Mouse (Mus musculus): ENCODE measurements around the gene Chrna5. TPM values are rescaled to one million over a fixed set of nuclear protein-coding genes. Genes with fewer than 3 reads are reported as not detected.
A peak's percentile ranks its signal among the peaks of the same experiment; 100 is the strongest.
"Not testable (repeated sequence)": the region's sequence is repeated elsewhere in the genome, so short reads cannot be mapped to it uniquely, and the experiment has no call there.

The Chrna5 gene
- 2.9 and 3.2 TPM in 2 replicates for polyA plus RNA-seq (2012; rRNA removed)

GRCm38 (mm10) chr9:54980674-54981073 is at the start of gene Chrna5:
TSS of gene Chrna5 (plus strand) at chr9:54980880.
- H3K27ac ChIP-seq (ENCODE audit: insufficient read depth, low read length), result no peak within 1 kb of the TSS
- no peak for TF ChIP-seq CTCF (IDR thresholded peaks at IDR 0.05; ENCODE audit: extremely low read depth, insufficient read depth, low read length)
- TF ChIP-seq POLR2A (IDR thresholded peaks at IDR 0.05; ENCODE audit: extremely low read depth, insufficient read depth, low read length), result no peak
- H3K4me1 ChIP-seq (ENCODE audit: control insufficient read depth, insufficient read depth, low read length), result peaks cover 3% of the 10 kb centered on the region; the same call in 1 of the 2 replicates
- H3K4me3 ChIP-seq (ENCODE audit: insufficient read depth, low read length), result peak within 1 kb of the TSS; percentile 25

- no peak overlapping the region for H3K4me3 ChIP-seq (ENCODE audit: insufficient read depth, low read length)
Measured at GRCm38 (mm10) chr9:54931765-54932164, 48.9 kb upstream of the Chrna5 start.

GRCm38 (mm10) chr9:54932379-54932778 is 48.3 kb upstream of the Chrna5 start:
- Histone ChIP-seq H3K27ac (ENCODE audit: insufficient read depth, low read length) (no peak overlapping the region), H3K4me1 (ENCODE audit: control insufficient read depth, insufficient read depth, low read length) (no peaks in the 10 kb centered on the region), H3K4me3 (ENCODE audit: insufficient read depth, low read length) (no peak overlapping the region)
- TF ChIP-seq POLR2A (IDR thresholded peaks at IDR 0.05; ENCODE audit: extremely low read depth, insufficient read depth, low read length) (no peak), CTCF (IDR thresholded peaks at IDR 0.05; ENCODE audit: extremely low read depth, insufficient read depth, low read length) (no peak)

More at GRCm38 (mm10) chr9:54931765-54932164, 48.9 kb upstream of the Chrna5 start:
- Histone ChIP-seq H3K27ac (ENCODE audit: insufficient read depth, low read length) (no peak overlapping the region), H3K4me1 (ENCODE audit: control insufficient read depth, insufficient read depth, low read length) (no peaks in the 10 kb centered on the region)
- no peak for TF ChIP-seq CTCF (IDR thresholded peaks at IDR 0.05; ENCODE audit: extremely low read depth, insufficient read depth, low read length)
- TF ChIP-seq POLR2A (IDR thresholded peaks at IDR 0.05; ENCODE audit: extremely low read depth, insufficient read depth, low read length), result no peak

- no peak overlapping the region for H3K27ac ChIP-seq (ENCODE audit: insufficient read depth, low read length)
- TF ChIP-seq CTCF (IDR thresholded peaks at IDR 0.05; ENCODE audit: extremely low read depth, insufficient read depth, low read length), result no peak
- no peak for TF ChIP-seq POLR2A (IDR thresholded peaks at IDR 0.05; ENCODE audit: extremely low read depth, insufficient read depth, low read length)
- no peaks in the 10 kb centered on the region for H3K4me1 ChIP-seq (ENCODE audit: control insufficient read depth, insufficient read depth, low read length)
- no peak overlapping the region for H3K4me3 ChIP-seq (ENCODE audit: insufficient read depth, low read length)
Measured at GRCm38 (mm10) chr9:54942071-54942470, 38.6 kb upstream of the Chrna5 start.

GRCm38 (mm10) chr9:54944467-54944866 is 36.2 kb upstream of the Chrna5 start:
- H3K4me3 ChIP-seq (ENCODE audit: insufficient read depth, low read length), result no peak overlapping the region
- no peaks in the 10 kb centered on the region for H3K4me1 ChIP-seq (ENCODE audit: control insufficient read depth, insufficient read depth, low read length)
- no peak for TF ChIP-seq CTCF (IDR thresholded peaks at IDR 0.05; ENCODE audit: extremely low read depth, insufficient read depth, low read length)
- TF ChIP-seq POLR2A (IDR thresholded peaks at IDR 0.05; ENCODE audit: extremely low read depth, insufficient read depth, low read length), result no peak
- H3K27ac ChIP-seq (ENCODE audit: insufficient read depth, low read length), result no peak overlapping the region

GRCm38 (mm10) chr9:54946256-54946655 is 34.4 kb upstream of the Chrna5 start:
- H3K27ac ChIP-seq (ENCODE audit: insufficient read depth, low read length), result no peak overlapping the region
- no peak overlapping the region for H3K4me3 ChIP-seq (ENCODE audit: insufficient read depth, low read length)
- no peaks in the 10 kb centered on the region for H3K4me1 ChIP-seq (ENCODE audit: control insufficient read depth, insufficient read depth, low read length)
- TF ChIP-seq CTCF (IDR thresholded peaks at IDR 0.05; ENCODE audit: extremely low read depth, insufficient read depth, low read length) (no peak), POLR2A (IDR thresholded peaks at IDR 0.05; ENCODE audit: extremely low read depth, insufficient read depth, low read length) (no peak)

- TF ChIP-seq POLR2A (IDR thresholded peaks at IDR 0.05; ENCODE audit: extremely low read depth, insufficient read depth, low read length) (no peak), CTCF (IDR thresholded peaks at IDR 0.05; ENCODE audit: extremely low read depth, insufficient read depth, low read length) (no peak)
- Histone ChIP-seq H3K4me1 (ENCODE audit: control insufficient read depth, insufficient read depth, low read length) (peaks cover 5% of the 10 kb centered on the region; the same call in 1 of the 2 replicates), H3K27ac (ENCODE audit: insufficient read depth, low read length) (no peak overlapping the region), H3K4me3 (ENCODE audit: insufficient read depth, low read length) (no peak overlapping the region)
Measured at GRCm38 (mm10) chr9:54949465-54949864, 31.2 kb upstream of the Chrna5 start.

GRCm38 (mm10) chr9:54950162-54950561 is 30.5 kb upstream of the Chrna5 start:
- H3K4me3 ChIP-seq (ENCODE audit: insufficient read depth, low read length), result peak overlapping the region; percentile 82
- H3K4me1 ChIP-seq (ENCODE audit: control insufficient read depth, insufficient read depth, low read length); H3K27ac ChIP-seq (ENCODE audit: insufficient read depth, low read length): not testable (repeated sequence)

GRCm38 (mm10) chr9:54950575-54951321 is 29.9 kb upstream of the Chrna5 start, which contains the start of the genes Psma4 and AY074887:
TSS of gene Psma4 (plus strand) at chr9:54950790.
TSS of gene AY074887 (minus strand) at chr9:54950998.
- Histone ChIP-seq H3K27ac (ENCODE audit: insufficient read depth, low read length) (peak within 1 kb of the TSS; percentile 76), H3K4me1 (ENCODE audit: control insufficient read depth, insufficient read depth, low read length) (peaks cover 5% of the 10 kb centered on the region; the same call in 1 of the 2 replicates), H3K4me3 (ENCODE audit: insufficient read depth, low read length) (peak within 1 kb of the TSS; percentile 82)
- no peak for TF ChIP-seq CTCF (IDR thresholded peaks at IDR 0.05; ENCODE audit: extremely low read depth, insufficient read depth, low read length)
- peak; percentile 90 for TF ChIP-seq POLR2A (IDR thresholded peaks at IDR 0.05; ENCODE audit: extremely low read depth, insufficient read depth, low read length)

GRCm38 (mm10) chr9:54961059-54961458 is 19.6 kb upstream of the Chrna5 start:
- TF ChIP-seq CTCF (IDR thresholded peaks at IDR 0.05; ENCODE audit: extremely low read depth, insufficient read depth, low read length) (no peak), POLR2A (IDR thresholded peaks at IDR 0.05; ENCODE audit: extremely low read depth, insufficient read depth, low read length) (no peak)
- no peak overlapping the region for H3K27ac ChIP-seq (ENCODE audit: insufficient read depth, low read length)
- H3K4me3 ChIP-seq (ENCODE audit: insufficient read depth, low read length), result no peak overlapping the region
- no peaks in the 10 kb centered on the region for H3K4me1 ChIP-seq (ENCODE audit: control insufficient read depth, insufficient read depth, low read length)

Data from cortical plate, adult 2 months (tissue).